Mouse (Mus musculus) mouse trophoblast stem cell (cell line): ENCODE data around the gene Mrps35.

ENCODE experiments used
- in situ Hi-C, 2 experiments: fragments of 300-500 bp; cut with MseI, MboI; formaldehyde crosslinking; loops; 2 replicates in 1 of 2; 3 replicates in 1 of 2; pipeline ENCODE4 v1.15.1; 2025

Gene Mrps35

GRCm38 (mm10) chr6:147087736-147088135, 45.2 kb downstream of the Mrps35 start:
- in situ Hi-C loops, result no loop called here

- in situ Hi-C loops, result no loop called here
Observed at GRCm38 (mm10) chr6:147088517-147088916, 46.0 kb downstream of the Mrps35 start.

- in situ Hi-C loops, result no loop called here
Observed at GRCm38 (mm10) chr6:147090191-147090590, 47.6 kb downstream of the Mrps35 start.

GRCm38 (mm10) chr6:147091136-147092120, 48.9 kb downstream of the Mrps35 start, which contains the start of gene Klhl42:
Gene Klhl42, plus strand, starts transcription at chr6:147091379.
- in situ Hi-C loops, result no loop called here

- in situ Hi-C loops, result no loop called here
Observed at GRCm38 (mm10) chr6:147092136-147092535, 49.6 kb downstream of the Mrps35 start.

GRCm38 (mm10) chr6:147094771-147095170, 52.2 kb downstream of the Mrps35 start:
- in situ Hi-C loops, result no loop called here

GRCm38 (mm10) chr6:147096109-147096508, 53.5 kb downstream of the Mrps35 start:
- in situ Hi-C loops, result no loop called here

- in situ Hi-C loops, result no loop called here
Observed at GRCm38 (mm10) chr6:147096934-147097333, 54.4 kb downstream of the Mrps35 start.

- in situ Hi-C loops, result no loop called here
Observed at GRCm38 (mm10) chr6:147097346-147097929, 54.9 kb downstream of the Mrps35 start.

- in situ Hi-C loops, result no loop called here
Observed at GRCm38 (mm10) chr6:147099458-147100277, 57.1 kb downstream of the Mrps35 start.

- in situ Hi-C loops, result no loop called here
Observed at GRCm38 (mm10) chr6:147102293-147102692, 59.7 kb downstream of the Mrps35 start.

GRCm38 (mm10) chr6:147105529-147105928, 63.0 kb downstream of the Mrps35 start:
- in situ Hi-C loops, result no loop called here

- in situ Hi-C loops, result no loop called here
Observed at GRCm38 (mm10) chr6:147106716-147107115, 64.2 kb downstream of the Mrps35 start.

- in situ Hi-C loops, result no loop called here
Observed at GRCm38 (mm10) chr6:147109283-147109682, 66.7 kb downstream of the Mrps35 start.

- in situ Hi-C loops, result no loop called here
Observed at GRCm38 (mm10) chr6:147116579-147116978, 74.0 kb downstream of the Mrps35 start.

- in situ Hi-C loops, result no loop called here
Observed at GRCm38 (mm10) chr6:147117764-147118163, 75.2 kb downstream of the Mrps35 start.

GRCm38 (mm10) chr6:147118190-147118589, 75.6 kb downstream of the Mrps35 start:
- in situ Hi-C loops, result no loop called here

GRCm38 (mm10) chr6:147121320-147121719, 78.8 kb downstream of the Mrps35 start:
- in situ Hi-C loops, result no loop called here
